Mouse (Mus musculus) forebrain, embryonic 12.5 days (tissue): ENCODE results near the gene Tmed3. TPM values are rescaled to one million over a fixed set of nuclear protein-coding genes. Genes with fewer than 3 reads are reported as not detected.

Source experiments
- ATAC-seq: fragments of 200-750 bp; cut with Nextera tagmentation; 2 replicates; pipeline ENCODE4 v1.8.0; 2017; ENCODE audit warnings: moderate TSS enrichment; ENCODE audit not compliant: low FRiP score
- H3K27ac ChIP-seq: fragments of 300-500 bp; sonication (generic); 2 replicates; pipeline ENCODE4 v1.5.1; 2016; ENCODE audit warnings: mild to moderate bottlenecking
- H3K27me3 ChIP-seq: fragments of 300-500 bp; sonication (generic); 2 replicates; pipeline ENCODE4 v1.6.1; 2016; ENCODE audit warnings: mild to moderate bottlenecking
- H3K36me3 ChIP-seq: fragments of 300-500 bp; sonication (generic); replicated peaks from 2 replicates; pipeline ENCODE4 v1.6.1; 2016; ENCODE audit warnings: mild to moderate bottlenecking
- H3K4me1 ChIP-seq: fragments of 300-500 bp; sonication (generic); 2 replicates; pipeline ENCODE4 v1.6.1; 2016
- H3K4me2 ChIP-seq: fragments of 300-500 bp; sonication (generic); 2 replicates; pipeline ENCODE4 v1.6.1; 2016; ENCODE audit warnings: mild to moderate bottlenecking, moderate library complexity
- H3K4me3 ChIP-seq: fragments of 300-500 bp; sonication (generic); replicated peaks from 2 replicates; pipeline ENCODE4 v1.5.1; 2016; ENCODE audit warnings: mild to moderate bottlenecking
- H3K9ac ChIP-seq: fragments of 300-500 bp; sonication (generic); 2 replicates; pipeline ENCODE4 v1.6.1; 2016; ENCODE audit warnings: mild to moderate bottlenecking
- H3K9me3 ChIP-seq: fragments of 300-500 bp; sonication (generic); 2 replicates; pipeline ENCODE4 v1.6.1; 2016
- WGBS: fragments of 180-500 bp; shearing (Covaris S2); methylation state at CpG from one replicate; pipeline ENCODE4 v1.1.7; 2016; 5-methylcytosine and 5-hydroxymethylcytosine counted together
- polyA plus RNA-seq: library from polyadenylated mRNA; unstranded; fragments of >200 nt; fragmentation: Nextera tagmentation; extraction: Ambion mirVana; gene quantifications from 2 replicates; pipeline ENCODE4 v1.2.1, GENCODE M21; 2016

Gene Tmed3
- 34.1 and 34.6 TPM in 2 replicates for polyA plus RNA-seq

DNA sequence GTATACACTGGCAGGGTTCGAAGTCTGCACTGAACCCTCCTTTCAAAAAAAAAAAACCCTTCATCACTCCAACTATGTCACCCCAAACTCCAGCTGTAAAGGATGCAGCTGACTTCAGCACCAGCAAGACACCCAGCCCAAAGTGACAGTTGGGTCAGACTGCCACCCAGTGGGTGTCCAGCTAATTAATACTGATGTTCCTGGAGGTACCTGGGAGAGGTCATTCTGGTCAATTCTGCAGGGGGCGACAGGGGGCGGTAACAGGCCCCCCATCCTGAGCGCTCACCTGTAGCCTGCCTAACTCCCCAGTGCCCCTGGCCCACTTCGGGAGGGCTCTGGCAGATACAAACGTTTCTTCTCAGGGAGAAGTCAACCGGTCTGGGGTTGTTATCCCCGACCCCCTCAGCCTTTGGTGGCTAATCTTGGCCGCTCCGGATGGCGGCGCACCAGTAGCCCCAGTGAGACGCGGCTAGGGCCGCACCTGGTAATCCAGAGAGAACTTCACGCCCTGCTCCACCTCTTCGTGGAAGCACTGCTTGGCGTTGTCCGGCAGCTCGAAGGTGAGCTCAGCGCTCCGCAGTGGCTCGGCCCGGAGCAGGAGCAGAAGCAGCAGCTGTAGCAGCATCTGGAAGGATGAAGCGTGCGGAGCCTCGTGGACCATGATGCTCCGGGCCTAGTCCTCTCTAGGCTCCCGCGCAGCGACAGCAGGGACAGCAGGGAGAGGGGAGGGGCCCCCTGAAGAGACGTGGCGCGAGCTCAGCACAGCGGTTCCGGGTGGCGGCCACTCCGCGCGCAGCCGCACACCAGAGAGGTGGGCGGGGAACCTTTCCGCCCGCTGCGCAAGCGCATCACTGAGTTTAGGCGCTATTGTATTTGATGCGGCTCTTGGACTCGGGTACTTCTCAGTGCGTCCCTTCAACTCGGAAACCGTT, at the start of gene Tmed3:
Gene Tmed3, minus strand, starts transcription at position 804 of the 932 bp plus-strand sequence.
- Histone ChIP-seq H3K36me3 (peaks cover 15% of the 10 kb centered on the region), H3K4me1 (peaks cover 9% of the 10 kb centered on the region), H3K9me3 (no peaks in the 10 kb centered on the region), H3K27ac (peak within 1 kb of the TSS; percentile 85), H3K27me3 (no peaks in the 10 kb centered on the region), H3K4me2 (peak within 1 kb of the TSS; percentile 79), H3K4me3 (peak within 1 kb of the TSS; percentile 54), H3K9ac (peak within 1 kb of the TSS; percentile 82)
- ATAC-seq = peak; percentile 99
- 2% methylated on average over 52 of the region's 52 CpGs for WGBS

DNA sequence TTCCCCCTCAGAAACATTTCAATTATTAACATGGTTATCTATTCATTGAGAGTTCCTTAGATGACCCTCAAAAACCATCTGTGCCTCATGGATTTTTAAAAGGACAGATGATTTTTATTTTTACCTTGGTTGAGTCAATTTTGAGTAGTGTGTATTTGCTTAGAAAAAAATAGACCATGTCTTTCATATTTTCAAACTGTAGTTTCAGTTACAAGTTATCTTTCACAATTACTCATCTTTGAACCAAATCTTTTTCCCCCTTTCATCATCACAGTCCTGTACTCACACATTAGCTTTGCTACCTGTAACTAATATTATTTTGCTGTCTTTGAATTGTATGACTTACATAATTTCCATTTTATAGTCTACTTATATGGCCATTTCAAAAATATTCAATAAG, 35.2 kb upstream of the Tmed3 start:
- Histone ChIP-seq H3K4me1 (peaks cover 7% of the 10 kb centered on the region; the same call in 1 of the 2 replicates), H3K27me3 (peaks cover 23% of the 10 kb centered on the region), H3K9ac (no peak overlapping the region), H3K27ac (no peak overlapping the region), H3K4me2 (no peak overlapping the region), H3K36me3 (no peaks in the 10 kb centered on the region), H3K4me3 (no peak overlapping the region), H3K9me3 (no peaks in the 10 kb centered on the region)
- no peak for ATAC-seq

DNA sequence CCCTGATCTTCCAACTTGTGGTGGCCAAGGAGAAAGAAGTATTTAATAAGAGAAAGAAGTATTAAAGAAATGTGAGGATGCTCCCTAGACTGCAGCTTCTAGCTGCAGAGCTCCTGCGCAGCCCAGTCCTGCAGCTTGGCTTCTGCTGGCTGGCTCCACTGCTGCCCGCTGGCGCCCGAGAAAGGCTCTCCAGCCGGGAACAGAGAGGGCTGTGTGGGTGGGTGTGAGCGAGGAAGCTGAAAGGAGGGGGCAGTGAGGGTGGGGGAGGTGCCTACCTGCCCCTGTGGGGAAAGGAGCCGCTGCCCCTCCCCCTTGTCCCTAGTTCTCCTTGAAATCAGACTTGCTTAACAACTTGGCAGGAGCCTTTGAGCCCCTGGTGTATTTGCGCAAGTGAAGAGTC, 33.4 kb upstream of the Tmed3 start, which contains the start of gene Ankrd34c:
Gene Ankrd34c, minus strand, starts transcription at position 181 of the 400 bp plus-strand sequence.
- WGBS = 3% methylated on average over 8 of the region's 8 CpGs
- H3K4me1 ChIP-seq = peaks cover 7% of the 10 kb centered on the region; the same call in 1 of the 2 replicates
- H3K4me2 ChIP-seq = peak within 1 kb of the TSS; percentile 38
- no peak within 1 kb of the TSS for H3K9ac ChIP-seq
- no peak within 1 kb of the TSS for H3K27ac ChIP-seq
- ATAC-seq = no peak
- peaks cover 23% of the 10 kb centered on the region for H3K27me3 ChIP-seq
- H3K4me3 ChIP-seq = no peak within 1 kb of the TSS
- H3K9me3 ChIP-seq = no peaks in the 10 kb centered on the region
- no peaks in the 10 kb centered on the region for H3K36me3 ChIP-seq

DNA sequence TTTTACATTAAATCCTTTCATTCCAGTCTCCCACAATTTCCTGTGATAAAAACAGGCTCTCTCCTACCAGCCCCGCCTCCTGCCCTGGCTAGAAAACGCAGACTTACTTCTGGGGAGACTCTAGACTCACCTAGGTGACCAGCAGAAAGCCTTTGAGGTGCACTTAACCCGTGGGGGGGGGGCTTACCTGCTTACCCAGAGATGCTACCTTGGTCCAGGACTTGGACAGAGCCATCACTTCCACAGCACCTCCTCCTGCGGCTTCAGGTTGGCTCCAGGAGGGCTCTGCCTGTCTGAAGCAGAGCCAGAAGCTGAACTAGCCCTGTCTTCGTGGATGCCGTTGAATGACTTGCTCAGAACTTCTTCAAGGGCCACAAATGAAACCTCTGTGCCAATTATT, 33.0 kb upstream of the Tmed3 start:
- Histone ChIP-seq H3K9ac (no peak overlapping the region), H3K4me3 (no peak overlapping the region), H3K4me2 (peak overlapping the region; percentile 32; the same call in 1 of the 2 replicates), H3K27ac (no peak overlapping the region), H3K9me3 (no peaks in the 10 kb centered on the region), H3K27me3 (peaks cover 23% of the 10 kb centered on the region), H3K4me1 (peaks cover 7% of the 10 kb centered on the region; the same call in 1 of the 2 replicates), H3K36me3 (no peaks in the 10 kb centered on the region)
- no peak; the same call in 1 of the 2 replicates for ATAC-seq
- 8% methylated on average over 6 of the region's 6 CpGs for WGBS

DNA sequence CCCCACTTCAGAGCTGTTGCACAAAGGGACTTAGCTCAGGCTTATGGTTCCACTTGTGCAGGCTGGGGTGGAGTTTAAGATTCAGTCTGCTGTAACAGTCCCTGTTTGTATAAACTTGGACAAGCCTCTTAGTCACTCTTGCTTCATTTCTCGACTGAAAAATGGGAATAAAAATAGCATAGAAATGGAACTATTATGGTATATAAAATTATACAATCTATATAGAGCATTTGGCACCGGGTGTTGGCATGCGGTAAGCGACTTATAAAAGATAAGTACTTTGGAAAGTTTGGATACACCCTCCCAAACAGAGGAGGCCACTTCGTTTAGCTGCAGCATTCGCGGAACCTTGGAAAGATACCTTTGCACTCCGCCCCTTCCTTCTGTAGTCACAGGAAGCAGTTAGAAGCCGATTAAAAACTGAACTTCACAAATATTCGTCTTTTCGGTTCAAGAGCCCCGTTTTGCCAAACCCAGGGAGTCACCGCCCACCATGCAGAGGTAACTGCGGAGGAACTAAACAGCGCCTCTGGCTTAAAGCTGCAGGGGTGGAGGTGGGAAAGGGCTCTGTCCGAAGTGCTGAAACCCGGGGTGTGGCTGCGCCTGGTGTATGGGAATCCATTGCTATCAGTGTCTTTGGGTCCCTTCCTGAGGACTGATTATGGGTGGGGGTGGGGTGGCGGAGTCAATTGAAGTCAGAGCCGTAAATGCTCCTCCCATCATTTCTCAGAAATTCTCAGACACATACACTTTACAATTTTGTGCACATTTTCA, 32.3 kb upstream of the Tmed3 start:
- Histone ChIP-seq H3K27ac (no peak overlapping the region), H3K4me3 (no peak overlapping the region), H3K4me1 (peaks cover 7% of the 10 kb centered on the region; the same call in 1 of the 2 replicates), H3K36me3 (no peaks in the 10 kb centered on the region), H3K27me3 (peaks cover 23% of the 10 kb centered on the region), H3K9me3 (no peaks in the 10 kb centered on the region), H3K4me2 (peak overlapping the region; percentile 38), H3K9ac (no peak overlapping the region)
- ATAC-seq = 0 out of 2 replicates have a peak, but pooled peaks have one; percentile 39
- WGBS = 6% methylated on average over 20 of the region's 20 CpGs

DNA sequence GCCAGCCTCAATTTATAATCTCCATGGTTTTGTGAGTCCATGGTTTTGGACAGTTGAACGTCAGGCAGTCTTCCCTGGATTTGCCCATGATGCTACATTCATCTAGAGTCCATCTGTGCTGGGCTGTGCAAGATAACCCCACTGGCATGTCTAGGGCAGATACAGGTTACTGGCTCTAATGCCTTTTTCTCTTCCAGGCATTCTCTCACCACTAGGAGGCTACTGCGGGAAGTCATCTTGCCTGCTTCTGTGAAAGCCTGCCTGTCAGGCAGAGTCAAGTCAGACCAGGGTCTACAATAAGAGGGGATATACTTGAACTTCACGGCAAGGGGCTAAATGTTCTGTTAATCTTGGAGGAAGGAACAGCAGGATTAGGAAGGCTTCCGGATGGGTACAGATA, 2.0 kb upstream of the Tmed3 start:
- peaks cover 9% of the 10 kb centered on the region for H3K4me1 ChIP-seq
- no peaks in the 10 kb centered on the region for H3K27me3 ChIP-seq
- H3K9ac ChIP-seq = no peak overlapping the region
- 26% methylated on average over 4 of the region's 4 CpGs for WGBS
- H3K4me3 ChIP-seq = no peak overlapping the region
- no peak overlapping the region for H3K4me2 ChIP-seq
- H3K9me3 ChIP-seq = no peaks in the 10 kb centered on the region
- no peak for ATAC-seq
- no peak overlapping the region for H3K27ac ChIP-seq
- no peaks in the 10 kb centered on the region for H3K36me3 ChIP-seq

DNA sequence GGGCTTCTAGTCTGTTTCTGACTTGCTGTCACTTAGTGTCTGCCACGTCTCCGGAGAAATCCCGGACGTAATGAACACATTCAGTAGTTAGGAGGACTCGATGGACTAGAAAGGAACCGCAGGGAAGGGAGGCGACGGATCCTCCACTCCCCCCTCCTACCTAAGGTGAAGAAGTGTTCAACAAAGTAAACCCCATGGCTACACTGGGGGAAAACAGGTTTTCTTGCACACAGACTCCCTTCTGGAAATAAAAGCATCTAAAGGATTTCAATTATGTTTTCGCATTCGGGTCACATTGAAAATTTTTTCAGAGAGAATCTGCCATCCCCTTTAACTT, 297 bp upstream of the Tmed3 start:
- 10% methylated on average over 10 of the region's 10 CpGs for WGBS
- Histone ChIP-seq H3K9ac (peak overlapping the region; percentile 82), H3K36me3 (peaks cover 9% of the 10 kb centered on the region), H3K27me3 (no peaks in the 10 kb centered on the region), H3K9me3 (no peaks in the 10 kb centered on the region), H3K4me1 (peaks cover 9% of the 10 kb centered on the region), H3K27ac (peak overlapping the region; percentile 85; the same call in 1 of the 2 replicates), H3K4me3 (peak overlapping the region; percentile 54), H3K4me2 (peak overlapping the region; percentile 79)
- no peak; the same call in 1 of the 2 replicates for ATAC-seq

DNA sequence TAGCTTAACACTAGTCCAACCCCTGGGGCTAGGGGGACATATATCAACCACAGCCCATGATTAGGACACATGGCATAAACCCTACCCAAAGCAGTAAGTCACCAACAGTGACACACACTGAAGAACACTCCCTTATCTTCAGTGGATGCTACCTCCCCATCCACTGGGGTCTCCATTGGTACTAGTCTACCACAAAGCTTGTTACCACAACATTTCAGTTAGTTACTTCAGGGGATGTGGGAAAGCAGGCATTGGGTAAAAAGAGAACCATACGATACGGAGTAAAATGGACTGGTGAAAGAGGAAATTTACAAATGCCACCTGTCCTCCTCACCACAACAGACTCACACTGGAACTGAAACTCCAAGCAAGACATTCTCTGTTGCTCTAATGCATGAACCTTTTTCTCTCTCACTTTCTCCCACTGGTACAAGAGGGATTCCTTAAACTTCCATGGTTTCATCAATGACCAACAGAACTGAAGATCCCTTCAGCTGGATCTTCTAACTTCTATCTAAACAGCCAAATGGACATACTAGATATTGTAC, 3.9 kb downstream of the Tmed3 start:
- H3K36me3 ChIP-seq = peaks cover 28% of the 10 kb centered on the region
- no peaks in the 10 kb centered on the region for H3K27me3 ChIP-seq
- no peak overlapping the region for H3K4me3 ChIP-seq
- H3K9me3 ChIP-seq = no peaks in the 10 kb centered on the region
- peaks cover 9% of the 10 kb centered on the region for H3K4me1 ChIP-seq
- no peak overlapping the region for H3K27ac ChIP-seq
- no peak overlapping the region for H3K9ac ChIP-seq
- ATAC-seq = no peak
- 92% methylated on average over 2 of the region's 2 CpGs for WGBS
- no peak overlapping the region for H3K4me2 ChIP-seq

DNA sequence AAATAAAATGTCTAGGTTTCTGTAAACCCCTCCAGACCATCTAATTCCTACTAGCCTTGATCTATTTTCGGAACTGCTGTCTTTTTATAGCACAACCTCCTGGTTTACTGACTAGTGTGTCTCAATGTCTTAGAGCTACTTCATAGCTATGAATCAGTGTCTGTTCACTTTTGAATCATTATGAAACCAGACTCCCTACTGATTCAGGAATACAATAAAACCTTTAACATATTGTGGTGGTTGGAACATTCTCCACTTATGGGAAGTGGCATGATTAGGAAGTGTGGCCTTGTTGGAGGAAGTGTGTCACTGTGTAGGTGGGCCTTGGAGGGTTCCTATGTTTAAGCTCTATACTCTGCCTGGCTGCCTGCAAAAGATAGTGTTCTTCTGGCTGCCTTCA, 9.7 kb downstream of the Tmed3 start:
- Histone ChIP-seq H3K4me1 (no peaks in the 10 kb centered on the region), H3K4me2 (no peak overlapping the region), H3K27ac (no peak overlapping the region), H3K36me3 (peaks cover 19% of the 10 kb centered on the region), H3K9ac (no peak overlapping the region), H3K4me3 (no peak overlapping the region), H3K27me3 (no peaks in the 10 kb centered on the region), H3K9me3 (no peaks in the 10 kb centered on the region)
- 96% methylated on average over 1 of the region's 1 CpGs for WGBS
- no peak for ATAC-seq

DNA sequence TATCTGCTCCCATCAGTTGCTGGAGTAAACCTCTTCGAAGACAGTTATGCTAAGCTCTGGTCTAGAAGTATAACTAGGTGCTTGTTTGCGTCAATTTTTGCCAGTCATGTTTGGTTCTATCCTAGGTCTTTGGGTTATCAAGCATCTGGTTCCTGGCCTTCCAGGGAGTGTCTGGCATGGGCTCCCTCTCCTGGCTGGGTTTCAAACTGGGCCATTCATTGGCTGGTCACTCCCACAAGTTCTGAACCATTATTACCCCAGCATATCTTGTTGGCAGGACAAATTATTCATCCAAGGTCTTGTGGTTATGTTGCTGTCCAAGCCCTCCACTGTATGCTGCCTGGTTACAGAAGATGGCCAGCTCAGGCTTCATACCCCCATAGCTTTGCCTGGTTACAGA, 11.2 kb downstream of the Tmed3 start:
- WGBS = 85% methylated on average over 2 of the region's 2 CpGs
- ATAC-seq = no peak

DNA sequence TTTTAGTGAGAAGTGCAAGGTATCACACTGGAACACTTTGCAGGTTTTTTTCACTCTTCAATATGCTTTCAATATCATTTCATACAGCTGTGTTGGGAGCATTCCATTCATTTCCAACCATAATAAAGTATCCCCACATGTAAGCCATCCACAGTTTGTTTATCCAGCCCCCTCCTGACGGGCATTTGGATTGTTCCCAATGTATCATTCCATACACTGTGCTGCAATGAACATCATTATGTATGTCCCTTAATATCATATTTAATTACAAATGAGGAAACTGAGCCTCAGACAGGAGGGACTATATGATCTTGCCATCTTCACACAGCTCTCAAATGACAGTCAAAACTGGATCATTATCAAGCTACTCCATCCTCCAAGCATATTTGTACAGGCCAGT, 15.7 kb downstream of the Tmed3 start:
- Histone ChIP-seq H3K4me3 (no peak overlapping the region), H3K9ac (no peak overlapping the region), H3K27ac (no peak overlapping the region), H3K4me2 (no peak overlapping the region), H3K4me1 (no peaks in the 10 kb centered on the region), H3K27me3 (no peaks in the 10 kb centered on the region), H3K36me3 (no peaks in the 10 kb centered on the region), H3K9me3 (no peaks in the 10 kb centered on the region)
- 72% methylated on average over 1 of the region's 1 CpGs for WGBS
- no peak for ATAC-seq

More for the DNA sequence above, 11.2 kb downstream of the Tmed3 start:
- no peak overlapping the region for H3K9ac ChIP-seq
- no peak overlapping the region for H3K27ac ChIP-seq
- H3K4me2 ChIP-seq = no peak overlapping the region
- H3K27me3 ChIP-seq = no peaks in the 10 kb centered on the region
- H3K36me3 ChIP-seq = peaks cover 5% of the 10 kb centered on the region; the same call in 1 of the 2 replicates
- H3K9me3 ChIP-seq = no peaks in the 10 kb centered on the region
- no peaks in the 10 kb centered on the region for H3K4me1 ChIP-seq
- H3K4me3 ChIP-seq = no peak overlapping the region
